Mouse (Mus musculus) midbrain, embryonic 11.5 days (tissue): ENCODE results near the gene Micall2. TPM values are rescaled to one million over a fixed set of nuclear protein-coding genes. Genes with fewer than 3 reads are reported as not detected.

Experiments
- ATAC-seq: fragments of 200-750 bp; cut with Nextera tagmentation; 2 replicates; pipeline ENCODE4 v1.8.0; 2017; ENCODE audit warnings: moderate TSS enrichment, moderate library complexity; ENCODE audit not compliant: low FRiP score
- DNase-seq: peaks from one replicate; pipeline ENCODE4 v3.0.0; 2015; ENCODE audit warnings: low spot score; ENCODE audit errors: missing footprints
- H3K27ac ChIP-seq: fragments of 300-500 bp; sonication (generic); 2 replicates; pipeline ENCODE4 v1.5.1; 2014; ENCODE audit warnings: low read depth, low read length
- H3K27me3 ChIP-seq: fragments of 300-500 bp; sonication (generic); 2 replicates; pipeline ENCODE4 v1.6.1; 2014; ENCODE audit warnings: mild to moderate bottlenecking, low read length, moderate library complexity, mixed read lengths; ENCODE audit not compliant: control insufficient read depth, insufficient read depth
- H3K36me3 ChIP-seq: fragments of 300-500 bp; sonication (generic); 2 replicates; pipeline ENCODE4 v1.6.1; 2014; ENCODE audit warnings: mild to moderate bottlenecking, low read length, moderate library complexity, mixed read lengths; ENCODE audit not compliant: control insufficient read depth, insufficient read depth
- H3K4me1 ChIP-seq: fragments of 300-500 bp; sonication (generic); 2 replicates; pipeline ENCODE4 v1.6.1; 2014; ENCODE audit warnings: low read length; ENCODE audit not compliant: control insufficient read depth, insufficient read depth
- H3K4me2 ChIP-seq: fragments of 300-500 bp; sonication (generic); 2 replicates; pipeline ENCODE4 v1.6.1; 2014; ENCODE audit warnings: mild to moderate bottlenecking, moderate library complexity
- H3K4me3 ChIP-seq: fragments of 300-500 bp; sonication (generic); 2 replicates; pipeline ENCODE4 v1.5.1; 2014; ENCODE audit warnings: low read depth, low read length
- H3K9ac ChIP-seq: fragments of 300-500 bp; sonication (generic); 2 replicates; pipeline ENCODE4 v1.6.1; 2014; ENCODE audit warnings: low read length
- H3K9me3 ChIP-seq: fragments of 300-500 bp; sonication (generic); 2 replicates; pipeline ENCODE4 v1.6.1; 2016; ENCODE audit warnings: low read length; ENCODE audit not compliant: control insufficient read depth
- WGBS: fragments of 180-500 bp; shearing (Covaris S2); extraction: QIAGEN DNeasy Blood & Tissue Kit; methylation state at CpG from one replicate; pipeline ENCODE4 v1.1.7; 2014; 5-methylcytosine and 5-hydroxymethylcytosine counted together
- polyA plus RNA-seq: library from polyadenylated mRNA; unstranded; fragments of >200 nt; fragmentation: Nextera tagmentation; extraction: Ambion mirVana; gene quantifications from 2 replicates; pipeline ENCODE4 v1.2.1, GENCODE M21; 2014

The Micall2 gene
- polyA plus RNA-seq, 1 experiment from 2014 or later, result 4.9 TPM

- no peaks in the 10 kb centered on the region for H3K9me3 ChIP-seq
- no peak overlapping the region for H3K27ac ChIP-seq
- H3K4me1 ChIP-seq, result peaks cover 4% of the 10 kb centered on the region; the same call in 1 of the 2 replicates
- no peak overlapping the region for H3K4me3 ChIP-seq
- peak; percentile 88 for DNase-seq
- peaks cover 5% of the 10 kb centered on the region for H3K27me3 ChIP-seq
- no peak for ATAC-seq
- no peak overlapping the region for H3K9ac ChIP-seq
- H3K36me3 ChIP-seq, result no peaks in the 10 kb centered on the region
- no peak overlapping the region for H3K4me2 ChIP-seq
- WGBS, result 48% methylated on average over 13 of the region's 13 CpGs
Measured at GRCm38 (mm10) chr5:139674940-139675706, 61.0 kb downstream of the Micall2 start.

GRCm38 (mm10) chr5:139669380-139669779, 66.8 kb downstream of the Micall2 start:
- no peak overlapping the region for H3K9ac ChIP-seq
- DNase-seq (peak; percentile 93), ATAC-seq (peak; percentile 33; the same call in 1 of the 2 replicates)
- H3K4me2 ChIP-seq, result no peak overlapping the region
- H3K9me3 ChIP-seq, result no peaks in the 10 kb centered on the region
- peaks cover 6% of the 10 kb centered on the region; the same call in 1 of the 2 replicates for H3K4me1 ChIP-seq
- no peak overlapping the region for H3K4me3 ChIP-seq
- 15% methylated on average over 8 of the region's 8 CpGs for WGBS
- no peak overlapping the region for H3K27ac ChIP-seq
- H3K27me3 ChIP-seq, result peaks cover 34% of the 10 kb centered on the region
- H3K36me3 ChIP-seq, result no peaks in the 10 kb centered on the region

- Histone ChIP-seq H3K9me3 (no peaks in the 10 kb centered on the region), H3K27me3 (peaks cover 36% of the 10 kb centered on the region), H3K36me3 (no peaks in the 10 kb centered on the region), H3K27ac (no peak overlapping the region), H3K4me1 (peaks cover 6% of the 10 kb centered on the region; the same call in 1 of the 2 replicates), H3K4me2 (no peak overlapping the region; the same call in 1 of the 2 replicates), H3K9ac (no peak overlapping the region), H3K4me3 (no peak overlapping the region)
- peak; percentile 98 for DNase-seq
- ATAC-seq, result peak; percentile 77
- under 1% methylated on average over 24 of the region's 24 CpGs for WGBS
Measured at GRCm38 (mm10) chr5:139668494-139668893, 67.6 kb downstream of the Micall2 start.

GRCm38 (mm10) chr5:139666496-139666895, 69.6 kb downstream of the Micall2 start:
- H3K36me3 ChIP-seq, result no peaks in the 10 kb centered on the region
- peaks cover 6% of the 10 kb centered on the region; the same call in 1 of the 2 replicates for H3K4me1 ChIP-seq
- no peak overlapping the region for H3K27ac ChIP-seq
- H3K9ac ChIP-seq, result no peak overlapping the region
- no peak overlapping the region for H3K4me2 ChIP-seq
- peaks cover 31% of the 10 kb centered on the region for H3K27me3 ChIP-seq
- DNase-seq (no peak), ATAC-seq (no peak)
- WGBS, result 46% methylated on average over 2 of the region's 2 CpGs
- H3K9me3 ChIP-seq, result no peaks in the 10 kb centered on the region
- no peak overlapping the region for H3K4me3 ChIP-seq

GRCm38 (mm10) chr5:139665375-139665774, 70.8 kb downstream of the Micall2 start:
- Histone ChIP-seq H3K36me3 (no peaks in the 10 kb centered on the region), H3K27me3 (peaks cover 35% of the 10 kb centered on the region), H3K9me3 (no peaks in the 10 kb centered on the region), H3K4me1 (peaks cover 6% of the 10 kb centered on the region; the same call in 1 of the 2 replicates), H3K9ac (no peak overlapping the region), H3K4me3 (no peak overlapping the region), H3K27ac (no peak overlapping the region), H3K4me2 (no peak overlapping the region)
- DNase-seq, result no peak
- no peak for ATAC-seq
- 66% methylated on average over 3 of the region's 3 CpGs for WGBS

- no peak overlapping the region for H3K27ac ChIP-seq
- H3K4me2 ChIP-seq, result no peak overlapping the region
- H3K27me3 ChIP-seq, result peaks cover 27% of the 10 kb centered on the region
- H3K4me3 ChIP-seq, result no peak overlapping the region
- DNase-seq, result no peak
- 74% methylated on average over 8 of the region's 8 CpGs for WGBS
- H3K4me1 ChIP-seq, result peaks cover 10% of the 10 kb centered on the region
- H3K36me3 ChIP-seq, result no peaks in the 10 kb centered on the region
- no peak overlapping the region for H3K9ac ChIP-seq
- no peaks in the 10 kb centered on the region for H3K9me3 ChIP-seq
- no peak for ATAC-seq
Measured at GRCm38 (mm10) chr5:139661713-139662112, 74.4 kb downstream of the Micall2 start.

GRCm38 (mm10) chr5:139659307-139659706, 76.8 kb downstream of the Micall2 start:
- WGBS, result 1% methylated on average over 18 of the region's 18 CpGs
- no peak overlapping the region; the same call in 1 of the 2 replicates for H3K4me3 ChIP-seq
- no peak overlapping the region for H3K27ac ChIP-seq
- H3K27me3 ChIP-seq, result peaks cover 27% of the 10 kb centered on the region
- peaks cover 10% of the 10 kb centered on the region for H3K4me1 ChIP-seq
- peak; percentile 58 for ATAC-seq
- H3K36me3 ChIP-seq, result no peaks in the 10 kb centered on the region
- H3K9me3 ChIP-seq, result no peaks in the 10 kb centered on the region
- H3K9ac ChIP-seq, result no peak overlapping the region
- DNase-seq, result no peak
- peak overlapping the region; percentile 16; the same call in 1 of the 2 replicates for H3K4me2 ChIP-seq

- Histone ChIP-seq H3K27me3 (peaks cover 25% of the 10 kb centered on the region), H3K9me3 (no peaks in the 10 kb centered on the region), H3K27ac (no peak overlapping the region), H3K4me2 (no peak overlapping the region), H3K36me3 (no peaks in the 10 kb centered on the region), H3K4me1 (peaks cover 10% of the 10 kb centered on the region), H3K9ac (no peak overlapping the region), H3K4me3 (no peak overlapping the region)
- DNase-seq (no peak), ATAC-seq (0 out of 2 replicates have a peak, but pooled peaks have one; percentile 19)
- 31% methylated on average over 7 of the region's 7 CpGs for WGBS
Measured at GRCm38 (mm10) chr5:139658865-139659264, 77.3 kb downstream of the Micall2 start.

- Histone ChIP-seq H3K9ac (no peak overlapping the region), H3K9me3 (no peaks in the 10 kb centered on the region), H3K27me3 (peaks cover 25% of the 10 kb centered on the region), H3K4me2 (no peak overlapping the region), H3K4me1 (peaks cover 10% of the 10 kb centered on the region), H3K27ac (no peak overlapping the region), H3K36me3 (no peaks in the 10 kb centered on the region), H3K4me3 (no peak overlapping the region)
- ATAC-seq (no peak), DNase-seq (no peak)
- WGBS, result 69% methylated on average over 10 of the region's 10 CpGs
Measured at GRCm38 (mm10) chr5:139657959-139658602, 78.1 kb downstream of the Micall2 start.
